Mouse (Mus musculus) right cerebral cortex, postnatal 36 days (tissue): ENCODE results near the gene Hist1h1e.

Experiments
- DNase-seq, 2 experiments: peaks; one replicate each; pipeline ENCODE4 v3.0.0; 2022; ENCODE audit warnings: low spot score in 2 of 2, mixed read lengths in 1 of 2

The Hist1h1e gene

GRCm38 (mm10) chr13:23622175-23622671 lies at the start of gene Hist1h1e:
Gene Hist1h1e (minus strand): TSS chr13:23622558.
- DNase-seq: peak; percentile 83 to 84

GRCm38 (mm10) chr13:23662536-23662935 lies 40.2 kb upstream of the Hist1h1e start:
- DNase-seq: no peak

GRCm38 (mm10) chr13:23659636-23660366 lies 37.4 kb upstream of the Hist1h1e start:
- DNase-seq: no peak

GRCm38 (mm10) chr13:23630653-23631052 lies 8.3 kb upstream of the Hist1h1e start:
- no peak for DNase-seq

- no peak for DNase-seq
These were observed 598 bp upstream of the Hist1h1e start for GRCm38 (mm10) chr13:23622861-23623450.

DNA sequence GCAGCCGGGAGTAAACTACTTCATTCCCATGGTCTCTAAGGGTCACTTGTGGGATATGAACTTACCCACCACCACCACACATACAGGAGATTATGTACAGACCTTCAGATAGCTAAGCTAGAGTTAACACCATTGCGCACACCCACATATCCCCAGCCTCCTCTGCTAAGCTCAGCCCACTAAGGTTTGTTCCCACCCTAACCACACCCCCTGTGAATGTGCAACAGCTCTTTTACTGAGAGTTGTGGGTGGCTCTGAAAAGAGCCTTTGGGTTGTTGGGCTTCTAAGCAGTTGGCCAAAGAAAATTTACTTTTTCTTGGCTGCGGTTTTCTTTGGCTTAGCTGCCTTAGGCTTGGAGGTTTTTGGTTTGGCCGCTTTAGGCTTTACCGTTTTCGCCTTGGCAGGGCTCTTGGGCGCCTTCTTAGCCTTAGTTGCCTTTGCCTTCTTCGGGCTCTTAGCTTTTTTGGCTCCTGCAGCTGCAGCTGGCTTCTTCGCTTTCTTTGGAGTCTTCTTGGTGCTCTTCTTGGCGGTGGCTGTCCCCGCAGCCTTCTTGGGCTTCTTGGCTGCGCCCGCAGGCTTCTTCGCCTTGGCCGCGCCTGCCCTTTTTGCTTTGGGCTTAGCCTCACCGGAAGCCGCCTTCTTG lies 705 bp downstream of the Hist1h1e start:
- DNase-seq: peak; percentile 47 to 80

DNA sequence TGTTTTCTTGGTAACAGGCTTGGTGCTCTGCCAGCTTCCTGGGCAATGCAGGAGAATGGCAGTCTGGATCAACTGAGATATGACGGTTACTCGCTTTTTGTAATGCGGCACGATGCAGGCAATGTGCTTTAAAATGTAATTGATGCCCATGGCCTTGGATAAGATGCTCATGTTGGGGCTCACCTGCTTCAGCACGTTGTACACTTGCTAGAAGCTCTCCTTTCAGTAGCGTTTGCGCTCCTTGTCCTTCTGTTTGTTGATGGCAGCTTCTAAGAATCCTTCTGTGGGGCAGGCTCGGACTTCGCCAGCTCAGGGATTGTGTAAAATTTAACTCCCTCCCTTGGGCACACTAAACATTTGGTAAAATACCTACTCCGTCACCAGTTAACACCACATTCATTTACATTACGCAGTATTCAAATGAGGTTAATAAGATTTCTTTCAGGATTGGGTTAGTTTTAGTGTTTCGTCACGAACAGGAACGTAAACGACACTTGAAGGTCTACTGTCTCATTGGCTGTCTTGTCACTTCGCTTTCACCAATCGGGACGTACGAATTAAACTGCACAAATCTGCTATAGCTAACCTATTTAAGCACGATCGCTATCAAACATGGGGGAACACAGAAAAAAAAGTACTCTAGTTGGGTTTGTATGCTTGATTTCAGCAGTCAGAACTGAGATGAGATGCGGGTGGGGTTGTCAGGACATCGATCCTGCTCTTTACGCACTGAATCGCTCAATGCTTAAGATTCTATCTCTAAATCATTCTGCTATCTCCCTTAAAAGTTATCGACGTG lies 1.4 kb downstream of the Hist1h1e start, which contains the start of gene Hist1h2be:
Gene Hist1h2be, minus strand, starts transcription at position 392 of the 799 bp plus-strand sequence.
- peak; percentile 57 to 83 for DNase-seq

- no peak for DNase-seq
These were observed 2.2 kb downstream of the Hist1h1e start for GRCm38 (mm10) chr13:23620056-23620732.

DNA sequence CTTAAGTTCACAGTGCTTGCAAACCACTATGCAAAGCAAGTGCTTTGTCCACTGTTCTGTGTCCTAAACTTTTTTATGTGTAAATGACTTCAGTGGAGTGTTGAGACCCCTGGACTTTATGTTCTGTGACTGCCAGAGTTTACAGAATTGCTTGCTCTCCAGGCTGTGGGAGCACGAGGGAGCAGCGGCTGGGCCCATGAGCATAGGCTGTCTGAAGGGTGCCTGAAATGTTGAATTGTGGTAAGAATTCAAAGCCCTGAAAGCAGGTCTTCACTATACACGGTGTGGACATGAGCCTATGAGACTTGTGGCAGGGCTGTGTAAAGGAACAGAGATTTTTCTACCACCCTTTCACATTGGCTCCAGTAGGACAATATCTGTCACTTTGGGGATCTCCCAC lies 10.7 kb downstream of the Hist1h1e start:
- DNase-seq: no peak

GRCm38 (mm10) chr13:23610393-23610792 lies 12.0 kb downstream of the Hist1h1e start:
- DNase-seq: no peak

DNA sequence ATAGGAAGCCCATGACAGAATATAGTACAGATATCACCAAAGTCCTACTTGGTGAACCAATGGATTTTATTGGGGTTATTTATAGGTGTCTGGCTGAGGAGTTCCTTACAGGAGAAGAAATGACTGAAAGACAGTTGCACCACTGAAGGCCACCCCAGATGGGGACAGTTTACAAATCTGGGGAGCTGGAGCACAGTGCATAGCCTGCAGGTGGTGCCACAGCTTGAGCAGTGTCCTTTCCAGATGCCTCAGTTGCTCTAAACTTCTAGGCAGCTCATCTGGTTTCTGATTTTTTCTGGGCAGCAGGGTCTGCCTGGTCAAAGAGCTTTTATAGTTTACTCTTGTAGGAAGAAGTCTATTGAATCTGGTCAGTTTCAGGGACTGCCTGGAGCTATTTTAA lies 12.5 kb downstream of the Hist1h1e start:
- DNase-seq: no peak

GRCm38 (mm10) chr13:23609209-23609608 lies 13.1 kb downstream of the Hist1h1e start:
- no peak for DNase-seq

DNA sequence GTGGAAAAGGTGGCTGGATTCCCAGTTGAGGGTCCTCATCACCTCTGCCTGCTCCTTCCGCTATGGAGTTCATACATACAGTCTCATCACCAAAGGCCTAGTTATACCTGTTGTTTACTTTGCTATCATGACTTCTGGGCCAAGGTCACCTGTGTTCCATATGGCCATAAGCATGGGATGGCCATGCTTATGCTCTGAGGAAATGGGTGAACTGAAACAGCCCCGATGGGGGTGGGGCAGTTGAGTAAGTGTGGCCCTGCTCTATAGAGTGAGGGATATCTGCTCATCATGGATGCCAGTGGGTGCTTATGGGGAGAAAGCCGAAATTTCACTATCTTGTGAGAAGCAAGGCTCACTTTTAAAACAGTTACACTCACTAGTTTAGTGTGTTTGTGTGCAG lies 17.3 kb downstream of the Hist1h1e start:
- DNase-seq: no peak

- DNase-seq: no peak
These were observed 17.9 kb downstream of the Hist1h1e start for GRCm38 (mm10) chr13:23604452-23604851.

DNA sequence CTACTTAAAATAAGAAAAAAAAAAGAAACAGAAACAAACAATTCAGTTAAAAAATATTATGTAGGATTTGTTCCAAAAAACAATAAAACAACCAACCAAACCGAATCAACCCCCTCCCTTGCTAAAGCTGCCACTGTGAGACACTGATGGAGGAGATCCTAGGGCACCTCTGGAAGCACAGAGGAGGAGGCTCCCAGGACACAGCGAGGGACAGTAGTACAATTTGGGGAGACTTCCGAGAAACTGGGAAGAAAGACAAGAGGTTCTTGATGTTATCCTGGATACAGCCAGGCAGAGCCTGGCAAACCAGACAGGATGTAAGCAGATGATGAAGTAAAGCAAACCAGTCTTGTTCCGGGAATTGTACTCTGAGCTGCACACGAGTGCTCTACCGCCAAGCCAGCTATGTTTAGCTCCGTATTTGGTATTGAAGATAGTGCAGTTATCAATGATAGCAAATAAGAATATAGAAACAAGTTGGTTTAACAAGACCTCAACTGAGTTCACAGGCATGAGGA lies 19.1 kb downstream of the Hist1h1e start:
- DNase-seq: no peak

GRCm38 (mm10) chr13:23597957-23598356 lies 24.4 kb downstream of the Hist1h1e start:
- DNase-seq: no peak

- DNase-seq: no peak
These were observed 26.6 kb downstream of the Hist1h1e start for GRCm38 (mm10) chr13:23595622-23596372.

GRCm38 (mm10) chr13:23595185-23595584 lies 27.2 kb downstream of the Hist1h1e start:
- no peak for DNase-seq

DNA sequence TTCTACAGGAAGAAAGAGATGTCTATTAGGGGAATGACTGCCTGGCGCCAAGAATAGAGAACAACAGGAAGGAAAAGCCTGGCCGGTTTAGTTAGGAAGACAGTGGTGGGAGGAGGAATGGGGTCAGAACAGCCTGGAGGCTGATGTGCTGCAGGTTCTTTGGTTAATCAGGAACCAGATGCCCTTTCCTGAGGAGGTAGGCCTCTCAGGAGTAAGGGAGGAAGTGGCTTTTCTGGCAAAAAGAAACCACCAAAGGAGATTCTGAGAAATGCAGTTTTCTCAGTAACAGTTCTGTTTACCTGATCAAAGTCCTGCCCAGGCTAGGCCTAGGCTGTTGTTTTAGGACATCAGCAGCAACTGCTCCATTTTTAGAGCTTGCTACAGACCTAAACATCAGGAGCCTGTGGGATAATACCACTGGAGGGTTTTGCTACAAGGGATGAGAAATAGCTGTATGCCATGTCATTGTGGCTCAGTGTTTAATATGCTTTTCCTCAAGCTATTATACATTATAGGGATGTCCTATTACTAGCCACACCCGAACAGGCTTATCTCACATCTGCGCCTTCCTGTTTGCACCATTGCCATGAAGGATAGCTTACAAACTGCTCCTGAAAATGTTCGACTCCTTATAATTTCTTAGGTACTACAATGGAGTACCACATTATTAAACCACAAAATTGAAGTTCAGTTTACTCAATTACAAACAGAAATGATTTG lies 29.1 kb downstream of the Hist1h1e start:
- no peak for DNase-seq

GRCm38 (mm10) chr13:23592614-23593013 lies 29.7 kb downstream of the Hist1h1e start:
- DNase-seq: no peak
